Mouse (Mus musculus) spleen, adult 2 months (tissue): Measurements from ENCODE around the gene Ehbp1. TPM values are rescaled to one million over a fixed set of nuclear protein-coding genes. Genes with fewer than 3 reads are reported as not detected.
A peak's percentile ranks its signal among the peaks of the same experiment; 100 is the strongest.

ENCODE experiments used
- DNase-seq, 2 experiments: peaks; one replicate each; pipeline versions ENCODE4 v3.0.0 to v3.0.0-alpha.2; 2012 to 2021; ENCODE audit warnings: low spot score in 2 of 2, low read depth in 1 of 2
- H3K27ac ChIP-seq: fragments of 200-500 bp; 2 replicates; pipeline ENCODE4 v1.5.1; 2012; ENCODE audit warnings: low read length, inconsistent platforms; ENCODE audit not compliant: insufficient read depth
- H3K27me3 ChIP-seq: fragments of 200-500 bp; 2 replicates; pipeline ENCODE4 v1.6.1; 2012; ENCODE audit warnings: mild to moderate bottlenecking, moderate library complexity, low read length, inconsistent platforms; ENCODE audit not compliant: control insufficient read depth, insufficient read depth
- H3K36me3 ChIP-seq: fragments of 200-500 bp; 2 replicates; pipeline ENCODE4 v1.6.1; 2012; ENCODE audit warnings: mild to moderate bottlenecking, low read length, inconsistent platforms; ENCODE audit not compliant: control insufficient read depth, insufficient read depth
- H3K4me1 ChIP-seq: fragments of 200-500 bp; 2 replicates; pipeline ENCODE4 v1.6.1; 2011; ENCODE audit warnings: inconsistent platforms; ENCODE audit not compliant: control insufficient read depth, insufficient read depth, insufficient read length
- H3K4me3 ChIP-seq: fragments of 200-500 bp; 2 replicates; pipeline ENCODE4 v1.5.1; 2011; ENCODE audit warnings: mild to moderate bottlenecking, inconsistent platforms; ENCODE audit not compliant: insufficient read depth, insufficient read length; ENCODE audit errors: extremely low read depth
- CTCF ChIP-seq: fragments of 200-500 bp; IDR thresholded peaks from 2 replicates; pipeline ENCODE4 v1.5.1; 2011; ENCODE audit warnings: mild to moderate bottlenecking, inconsistent platforms; ENCODE audit not compliant: insufficient read depth, insufficient read length, insufficient replicate concordance; ENCODE audit errors: extremely low read depth
- POLR2A ChIP-seq: fragments of 200-500 bp; IDR thresholded peaks from 2 replicates; pipeline ENCODE4 v1.6.1; 2011; ENCODE audit warnings: low read depth, low read length, inconsistent platforms
- WGBS: fragments of 180-500 bp; shearing (Covaris S2); methylation state at CpG from one replicate; pipeline ENCODE4 v1.1.7; 2018; 5-methylcytosine and 5-hydroxymethylcytosine counted together
- polyA plus RNA-seq: library from polyadenylated mRNA; depleted of rRNA; stranded (reverse); fragments of >200 nt; gene quantifications from 2 replicates; pipeline ENCODE4 v1.2.3, GENCODE M21; 2012

The Ehbp1 gene
- polyA plus RNA-seq, 1 experiment, result 0.36 TPM

DNA sequence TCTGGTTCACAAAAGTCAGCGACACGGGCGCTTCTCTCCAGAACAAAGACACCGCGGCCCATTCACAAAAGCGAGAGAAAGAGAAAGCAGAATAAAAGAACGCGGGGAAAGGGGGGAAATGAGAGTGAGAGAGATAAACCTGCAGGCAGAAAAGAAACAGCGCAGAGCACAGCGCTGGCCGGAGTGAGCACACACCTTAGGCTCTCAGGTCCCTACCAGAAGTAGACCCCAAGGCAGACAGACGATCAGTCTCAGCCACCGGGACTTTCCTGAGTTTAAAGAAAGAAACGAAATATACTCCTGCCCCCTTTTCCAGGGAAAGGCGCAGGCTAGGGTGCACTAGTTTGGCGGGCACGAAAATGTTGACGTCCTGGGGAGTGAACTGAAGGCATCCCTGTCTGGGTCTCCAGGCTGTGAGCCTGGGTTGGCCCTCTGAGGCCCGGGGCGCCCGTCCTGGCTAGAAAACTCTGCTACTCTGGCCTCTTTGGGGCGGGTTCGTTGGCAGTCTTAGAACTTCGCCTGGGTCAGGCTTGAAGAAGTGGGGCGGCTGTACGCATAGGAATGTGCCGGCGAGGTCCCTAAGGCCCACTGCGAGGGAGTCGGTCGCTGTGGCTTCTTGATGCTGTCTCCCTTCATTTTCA lies 338.6 kb downstream of the Ehbp1 start:
- Histone ChIP-seq H3K4me3 (no peak overlapping the region; the same call in 1 of the 2 replicates), H3K27ac (no peak overlapping the region), H3K4me1 (peaks cover 8% of the 10 kb centered on the region), H3K36me3 (no peaks in the 10 kb centered on the region), H3K27me3 (peaks cover 46% of the 10 kb centered on the region)
- TF ChIP-seq POLR2A (no peak), CTCF (no peak)
- no peak for DNase-seq
- WGBS, result 4% methylated on average over 31 of the region's 31 CpGs

DNA sequence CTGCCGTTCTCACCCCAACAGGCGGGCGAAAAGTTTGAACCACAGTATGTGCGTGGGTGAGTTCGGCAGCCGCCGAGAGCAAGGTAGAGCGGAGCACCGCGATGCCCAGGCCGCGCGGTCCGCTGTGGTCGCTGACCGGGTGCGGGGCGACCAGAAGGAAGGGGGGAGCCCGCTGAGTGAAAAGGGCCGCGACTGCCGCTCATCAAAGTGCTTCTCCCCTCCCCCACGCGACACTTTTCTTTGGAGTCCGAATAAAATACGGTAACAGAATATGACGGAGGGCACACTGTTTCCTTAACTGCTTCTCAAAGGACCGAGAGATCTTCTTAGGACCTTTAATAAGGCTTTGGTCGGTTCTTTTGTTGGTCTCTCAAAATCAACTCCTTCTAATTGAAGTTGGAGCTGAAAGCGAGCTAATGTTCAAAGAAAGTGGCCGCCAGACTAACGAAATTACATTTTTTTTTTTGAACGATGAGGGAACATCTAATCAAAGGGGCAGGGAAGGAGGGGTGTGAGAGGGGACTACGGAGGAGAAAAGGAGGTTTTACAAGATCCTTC lies 339.2 kb downstream of the Ehbp1 start, which contains the start of gene Otx1:
TSS of gene Otx1 (minus strand) at position 115 of the 558 bp plus-strand sequence.
- WGBS, result 5% methylated on average over 34 of the region's 34 CpGs
- no peaks in the 10 kb centered on the region for H3K36me3 ChIP-seq
- no peak for DNase-seq
- H3K27me3 ChIP-seq, result peaks cover 49% of the 10 kb centered on the region
- peaks cover 8% of the 10 kb centered on the region for H3K4me1 ChIP-seq
- no peak within 1 kb of the TSS for H3K27ac ChIP-seq
- no peak for TF ChIP-seq POLR2A
- TF ChIP-seq CTCF, result no peak
- H3K4me3 ChIP-seq, result peak within 1 kb of the TSS; percentile 42; the same call in 1 of the 2 replicates

DNA sequence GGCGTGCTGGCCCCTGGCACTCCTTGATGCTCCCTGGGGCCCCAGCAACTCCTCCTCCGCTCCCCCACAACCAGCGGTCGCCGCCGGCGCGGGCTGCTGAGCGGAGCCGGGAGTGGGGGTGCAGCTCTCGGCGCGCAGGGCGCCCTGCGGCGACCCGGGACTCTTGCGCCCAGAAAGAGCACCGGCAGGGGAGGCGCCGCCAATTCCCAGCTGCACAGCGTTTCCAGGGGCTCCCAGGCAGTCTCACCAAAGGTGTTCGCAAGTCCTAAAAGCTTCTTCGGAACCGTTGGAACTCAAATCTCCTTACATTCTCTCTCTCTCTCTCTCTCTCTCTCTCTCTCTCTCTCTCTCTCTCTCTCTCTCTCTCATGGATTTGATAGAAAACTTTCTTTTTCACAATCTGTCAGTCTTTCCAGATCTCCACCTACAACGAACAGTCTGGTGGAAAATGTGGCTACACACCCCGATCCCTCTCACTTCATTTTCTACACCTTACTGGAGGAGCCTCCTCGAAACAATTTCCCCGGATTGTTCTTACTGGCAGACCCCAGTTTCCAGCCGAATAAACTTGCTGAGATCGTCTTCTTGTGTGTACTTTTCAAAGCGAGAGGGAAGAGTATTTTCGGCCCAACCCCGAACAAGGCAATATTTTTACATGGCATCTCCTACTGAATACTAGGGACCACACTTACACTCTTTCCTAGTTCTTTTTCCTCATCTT lies 339.9 kb downstream of the Ehbp1 start:
- Histone ChIP-seq H3K27me3 (peaks cover 46% of the 10 kb centered on the region), H3K27ac (no peak overlapping the region), H3K4me1 (peaks cover 8% of the 10 kb centered on the region), H3K36me3 (no peaks in the 10 kb centered on the region), H3K4me3 (peak overlapping the region; percentile 42; the same call in 1 of the 2 replicates)
- DNase-seq, result no peak
- WGBS, result 2% methylated on average over 34 of the region's 34 CpGs
- TF ChIP-seq CTCF, result no peak
- TF ChIP-seq POLR2A, result no peak

DNA sequence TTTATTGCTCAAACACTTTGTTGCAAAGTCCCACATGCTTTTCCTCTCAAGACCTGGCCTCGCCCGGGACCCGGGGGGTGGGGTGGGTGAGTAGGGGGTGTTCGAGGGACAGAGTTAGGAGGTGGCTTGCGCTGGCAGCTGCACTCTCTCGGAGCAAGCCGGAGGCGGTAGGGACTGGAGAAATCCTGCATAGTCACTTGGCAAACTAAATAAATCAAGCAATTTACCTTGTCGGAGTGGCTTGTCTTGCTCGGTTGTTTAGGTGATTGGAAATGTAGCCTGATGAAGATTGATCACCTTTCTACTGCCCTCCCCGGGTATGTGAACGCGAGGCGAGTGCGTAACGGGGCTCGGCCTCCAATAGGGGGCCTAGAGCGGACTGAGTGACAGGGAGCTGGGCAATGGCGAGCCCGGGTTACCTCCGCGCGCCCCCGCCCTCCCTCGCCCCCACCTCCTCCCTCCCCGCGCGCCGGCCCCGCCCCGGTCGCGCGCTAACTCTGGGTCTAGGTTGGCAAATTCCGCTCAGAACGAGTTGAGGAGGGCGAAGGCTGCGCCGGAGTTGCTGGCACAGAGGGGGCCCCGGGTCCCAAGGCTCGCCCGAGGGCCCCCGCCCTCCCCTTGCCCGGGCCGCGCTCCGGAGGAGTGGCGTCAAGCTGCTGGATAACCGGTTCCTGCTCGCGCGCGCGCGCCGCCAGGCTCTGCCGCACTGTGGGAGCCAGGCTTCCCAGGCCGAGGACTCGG lies 340.6 kb downstream of the Ehbp1 start:
- DNase-seq, result no peak
- peak overlapping the region; percentile 42; the same call in 1 of the 2 replicates for H3K4me3 ChIP-seq
- TF ChIP-seq CTCF, result no peak
- TF ChIP-seq POLR2A, result no peak
- WGBS, result 3% methylated on average over 54 of the region's 59 CpGs
- peaks cover 11% of the 10 kb centered on the region for H3K4me1 ChIP-seq
- no peak overlapping the region for H3K27ac ChIP-seq
- no peaks in the 10 kb centered on the region for H3K36me3 ChIP-seq
- peaks cover 53% of the 10 kb centered on the region for H3K27me3 ChIP-seq

DNA sequence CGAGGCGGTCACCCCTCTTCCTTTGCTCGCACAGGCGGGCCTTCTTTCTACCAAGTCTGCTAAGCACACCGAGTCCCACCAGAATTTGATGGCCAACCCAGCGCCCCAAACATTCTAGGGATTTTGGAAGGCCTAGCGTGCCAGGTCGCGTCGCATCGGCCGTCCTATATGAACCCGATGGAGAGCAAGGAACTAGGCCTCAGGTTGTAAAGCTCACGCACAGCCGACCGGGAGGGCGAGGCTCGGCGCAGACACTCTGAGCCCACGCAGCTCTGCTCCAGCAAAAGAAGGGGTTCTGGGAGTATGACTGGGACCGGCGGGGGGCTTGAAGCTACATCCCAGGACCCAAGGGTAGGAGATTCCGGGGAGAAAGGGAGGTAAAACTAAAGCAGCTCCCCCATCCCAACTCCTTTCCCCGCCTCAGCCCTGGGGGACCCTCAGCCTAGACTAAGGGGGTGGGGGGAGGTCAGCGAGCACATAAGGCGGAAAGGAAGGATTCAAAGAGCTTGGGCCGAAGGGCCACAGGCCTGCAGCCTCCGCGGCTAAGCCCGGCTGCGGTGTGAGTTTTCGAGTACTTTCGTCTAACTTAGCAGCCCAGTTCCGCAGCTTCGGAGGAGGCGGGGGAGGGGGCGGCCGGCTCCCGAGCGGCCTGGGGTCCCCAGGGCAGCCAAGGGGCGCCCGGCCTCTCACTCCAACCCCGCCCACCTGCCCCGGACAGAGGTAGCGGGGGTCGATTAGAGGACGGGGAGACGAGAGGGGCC lies 341.6 kb downstream of the Ehbp1 start:
- Histone ChIP-seq H3K36me3 (no peaks in the 10 kb centered on the region), H3K27ac (no peak overlapping the region), H3K27me3 (peaks cover 61% of the 10 kb centered on the region), H3K4me1 (peaks cover 11% of the 10 kb centered on the region), H3K4me3 (no peak overlapping the region)
- TF ChIP-seq CTCF (no peak), POLR2A (no peak)
- no peak for DNase-seq
- WGBS, result 7% methylated on average over 48 of the region's 48 CpGs

DNA sequence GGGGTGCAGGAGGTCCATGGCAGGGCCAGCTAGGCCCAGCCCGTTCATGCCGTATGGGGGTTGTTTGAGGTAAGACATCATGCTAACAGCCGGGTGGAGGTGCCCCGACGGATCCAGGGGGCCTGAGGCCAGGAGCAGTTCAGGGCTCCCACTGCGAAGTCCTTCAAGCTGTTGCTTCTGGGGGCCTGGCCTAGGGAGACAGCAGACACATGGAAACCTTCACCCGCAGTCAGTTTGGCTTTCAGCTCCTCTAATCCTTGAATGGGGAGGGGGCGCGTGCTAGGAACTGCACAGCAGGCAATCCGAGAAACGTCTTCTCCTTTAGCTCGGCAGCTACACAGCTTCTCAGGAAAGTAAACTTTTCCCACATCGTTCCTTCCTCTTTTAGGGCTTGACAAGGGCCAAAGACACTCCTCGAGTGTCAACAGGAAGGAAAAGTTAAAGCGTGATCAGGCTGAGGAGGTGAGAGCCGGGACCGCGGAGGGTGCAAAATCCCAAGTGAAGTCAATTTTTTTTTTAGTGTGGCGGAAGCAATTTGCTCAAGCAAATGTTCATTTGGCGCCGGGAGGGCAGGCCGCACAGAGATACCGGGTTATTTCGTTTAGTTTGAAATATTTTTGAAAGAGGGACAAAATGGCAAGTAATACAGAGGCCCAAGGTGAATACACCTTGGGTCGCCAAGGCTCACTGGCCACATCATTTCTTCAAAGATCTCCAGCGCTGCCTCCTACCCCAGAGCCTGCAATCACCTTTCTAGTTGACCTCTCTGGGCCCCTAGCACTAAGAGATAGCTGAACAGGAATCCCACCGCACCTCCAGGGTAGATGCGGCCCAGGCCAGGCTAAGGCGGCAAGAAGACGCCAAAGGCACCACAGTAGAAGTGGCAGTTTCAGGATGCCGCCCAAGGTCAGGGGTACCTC lies 342.4 kb downstream of the Ehbp1 start:
- Histone ChIP-seq H3K27me3 (peaks cover 62% of the 10 kb centered on the region), H3K27ac (no peak overlapping the region), H3K36me3 (no peaks in the 10 kb centered on the region), H3K4me3 (no peak overlapping the region), H3K4me1 (peaks cover 11% of the 10 kb centered on the region)
- TF ChIP-seq POLR2A (no peak), CTCF (no peak)
- no peak for DNase-seq
- 14% methylated on average over 31 of the region's 31 CpGs for WGBS
